Mouse (Mus musculus): ENCODE results near the gene Tle1. TPM values are rescaled to one million over a fixed set of nuclear protein-coding genes. Genes with fewer than 3 reads are reported as not detected.

Tle1 gene
- total and polyA plus RNA-seq, 3 experiments = 8.2 to 9.5 (median 8.8) TPM

DNA sequence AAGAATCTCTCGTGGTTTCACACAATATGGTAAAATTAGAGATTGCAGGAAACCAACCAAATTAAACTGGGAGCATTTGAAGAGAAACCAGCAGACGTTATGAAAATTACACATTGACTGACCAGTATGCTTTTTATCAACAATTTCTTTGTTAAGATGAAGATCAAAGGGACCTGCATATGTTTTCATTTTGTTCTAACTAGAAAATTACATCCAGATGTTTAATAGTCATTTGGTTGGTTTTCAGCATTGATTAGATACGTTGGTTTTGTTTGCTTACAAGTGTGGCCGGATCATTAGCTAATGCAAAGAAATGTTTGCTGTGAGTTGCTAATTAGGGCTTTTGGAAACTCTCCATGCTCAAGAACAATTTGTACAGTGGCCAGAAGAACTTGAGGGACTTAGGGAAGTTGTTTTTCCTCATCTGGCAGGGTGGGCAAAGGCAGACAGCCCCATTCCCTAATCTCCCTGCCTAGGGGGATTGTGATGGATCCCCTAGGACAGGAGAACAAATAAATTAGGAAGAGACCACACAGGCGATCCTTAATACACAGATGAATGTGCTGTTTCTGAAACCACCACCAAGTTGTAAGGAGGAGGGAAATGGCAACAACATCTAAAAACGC, 3.8 kb upstream of the Tle1 start:
- TF ChIP-seq EP300 (IDR thresholded peaks at IDR 0.05; ENCODE audit: insufficient read depth, low read depth, low read length) = no peak
- TF ChIP-seq POLR2A (IDR thresholded peaks at IDR 0.05; ENCODE audit: insufficient read depth, low read depth, low read length) = no peak
- TF ChIP-seq CTCF (IDR thresholded peaks at IDR 0.05) = no peak
- no peaks in the 10 kb centered on the region for H3K79me2 ChIP-seq (replicated peaks; ENCODE audit: control insufficient read depth, insufficient read depth, low read length)
- intact Hi-C loops (cut with DNase I) = loop anchor here (10.0 kb wide), 1 partner anchor 1670 kb away; the partner anchor contains the start of gene Megf9
- no peak for DNase-seq
- H3K9ac ChIP-seq (ENCODE audit: low read depth, low read length) = no peak overlapping the region
- WGBS = 54% methylated on average over 6 of the region's 6 CpGs
- H3K36me3 ChIP-seq (ENCODE audit: control insufficient read depth, insufficient read depth, low read length) = no peaks in the 10 kb centered on the region
- no peaks in the 10 kb centered on the region for H3K4me1 ChIP-seq (ENCODE audit: control insufficient read depth, insufficient read depth, low read length)
- H3K27me3 ChIP-seq (ENCODE audit: control insufficient read depth, insufficient read depth, low read length) = no peaks in the 10 kb centered on the region
- no peak overlapping the region for H3K4me3 ChIP-seq
- H3K27ac ChIP-seq = no peak overlapping the region

DNA sequence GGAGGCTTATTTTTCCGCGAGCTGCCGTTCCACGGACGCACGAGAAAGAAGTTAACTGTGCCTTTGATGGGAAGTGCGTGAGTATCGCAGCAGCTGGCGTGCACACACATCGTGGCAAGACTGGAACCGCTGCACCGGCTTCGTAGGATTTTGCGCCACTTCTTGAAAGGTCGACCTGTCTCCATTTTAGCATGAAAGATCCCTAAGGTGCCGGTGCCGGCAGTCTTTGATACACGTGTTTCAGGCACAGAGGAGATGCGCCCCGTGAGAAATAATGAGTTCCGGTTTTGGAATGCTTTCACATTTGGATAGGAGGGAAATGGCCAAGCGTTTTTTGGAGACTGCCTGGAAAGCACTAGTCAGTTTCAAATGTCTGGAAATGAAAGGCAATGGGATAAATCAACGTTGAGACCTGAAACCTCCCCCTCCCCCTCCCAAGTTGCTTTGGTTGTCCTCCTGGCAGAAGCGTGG, 837 bp upstream of the Tle1 start:
- intact Hi-C loops (cut with DNase I) = loop anchor here (10.0 kb wide), 1 partner anchor 1667 kb away; the partner anchor contains the start of gene Megf9
- TF ChIP-seq CTCF (IDR thresholded peaks at IDR 0.05) (no peak), POLR2A (IDR thresholded peaks at IDR 0.05; ENCODE audit: insufficient read depth, low read depth, low read length) (no peak), EP300 (IDR thresholded peaks at IDR 0.05; ENCODE audit: insufficient read depth, low read depth, low read length) (no peak)

DNA sequence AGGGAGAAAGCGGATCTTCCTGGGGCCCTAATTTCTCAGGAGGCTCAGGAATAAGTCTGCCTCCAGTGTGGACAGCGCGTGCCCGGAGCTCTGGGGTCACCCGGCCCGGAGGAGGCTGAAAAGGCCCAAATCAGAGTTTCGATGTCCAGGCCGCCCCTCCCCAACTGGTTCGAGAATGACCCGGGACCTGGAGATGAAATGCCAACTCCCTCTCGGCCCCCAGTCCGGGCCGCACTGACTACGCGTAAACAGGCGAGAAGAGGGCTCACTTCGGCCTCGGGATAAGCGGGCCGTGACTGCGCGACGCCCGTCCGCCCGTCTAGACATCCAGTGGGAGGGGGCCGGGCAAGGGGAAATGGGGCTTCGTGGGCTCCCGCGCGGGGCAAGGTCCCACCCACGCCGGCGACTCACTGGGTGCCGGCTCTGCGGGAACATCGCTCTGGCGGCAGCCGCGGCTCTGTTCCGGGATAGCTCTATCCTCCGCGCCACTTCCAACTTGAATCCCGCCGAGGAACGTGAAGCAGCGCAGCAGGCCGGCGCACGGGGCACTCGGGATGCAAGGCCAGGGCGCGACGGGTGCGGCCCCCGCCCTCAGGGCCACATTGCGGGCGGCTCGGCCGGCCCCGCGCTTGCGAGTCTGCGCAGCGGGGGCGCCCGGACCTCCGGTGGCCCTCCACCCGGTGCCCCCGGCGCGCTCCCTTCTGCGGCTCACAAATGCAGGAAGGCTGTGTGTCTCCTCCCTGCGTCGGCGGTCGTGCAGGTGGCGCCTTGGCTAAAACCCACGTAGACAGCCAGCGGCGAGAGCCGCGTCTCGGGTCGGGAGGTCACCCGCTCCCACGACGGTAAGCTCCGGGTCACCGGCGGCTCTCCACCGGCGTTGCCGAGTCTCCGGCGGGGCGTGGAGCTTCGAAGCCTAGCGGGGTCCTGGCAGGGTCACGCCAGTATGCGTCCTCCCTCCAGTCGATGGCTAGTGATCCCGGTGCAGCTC, 854 bp downstream of the Tle1 start:
- H3K36me3 ChIP-seq (ENCODE audit: control insufficient read depth, insufficient read depth, low read length) = peaks cover 17% of the 10 kb centered on the region
- peak overlapping the region; percentile 89 for H3K4me3 ChIP-seq
- no peaks in the 10 kb centered on the region for H3K79me2 ChIP-seq (replicated peaks; ENCODE audit: control insufficient read depth, insufficient read depth, low read length)
- WGBS = under 1% methylated on average over 102 of the region's 103 CpGs
- H3K9ac ChIP-seq (ENCODE audit: low read depth, low read length) = peak overlapping the region; percentile 57
- no peaks in the 10 kb centered on the region for H3K27me3 ChIP-seq (ENCODE audit: control insufficient read depth, insufficient read depth, low read length)
- intact Hi-C loops (cut with DNase I) = loop anchor here (5.0 to 10.0 kb wide), 3 partner anchors 135 to 1665 kb away; partner anchors contain the start of gene Megf9
- TF ChIP-seq POLR2A (IDR thresholded peaks at IDR 0.05; ENCODE audit: insufficient read depth, low read depth, low read length) = no peak
- no peak for TF ChIP-seq EP300 (IDR thresholded peaks at IDR 0.05; ENCODE audit: insufficient read depth, low read depth, low read length)
- no peak for TF ChIP-seq CTCF (IDR thresholded peaks at IDR 0.05)
- peak; percentile 67 to 72 for DNase-seq
- H3K27ac ChIP-seq = peak overlapping the region; percentile 90
- peaks cover 1% of the 10 kb centered on the region for H3K4me1 ChIP-seq (ENCODE audit: control insufficient read depth, insufficient read depth, low read length)

More for the DNA sequence above, 837 bp upstream of the Tle1 start:
- Histone ChIP-seq H3K4me1 (ENCODE audit: control insufficient read depth, insufficient read depth, low read length) (peaks cover 1% of the 10 kb centered on the region; the same call in 1 of the 2 replicates), H3K36me3 (ENCODE audit: control insufficient read depth, insufficient read depth, low read length) (peaks cover 7% of the 10 kb centered on the region), H3K4me3 (peak overlapping the region; percentile 89), H3K27me3 (ENCODE audit: control insufficient read depth, insufficient read depth, low read length) (no peaks in the 10 kb centered on the region), H3K27ac (peak overlapping the region; percentile 68), H3K79me2 (replicated peaks; ENCODE audit: control insufficient read depth, insufficient read depth, low read length) (no peaks in the 10 kb centered on the region), H3K9ac (ENCODE audit: low read depth, low read length) (peak overlapping the region; percentile 29)
- DNase-seq = peak in 1 of 2 experiments; percentile 63
- WGBS = under 1% methylated on average over 24 of the region's 24 CpGs

DNA sequence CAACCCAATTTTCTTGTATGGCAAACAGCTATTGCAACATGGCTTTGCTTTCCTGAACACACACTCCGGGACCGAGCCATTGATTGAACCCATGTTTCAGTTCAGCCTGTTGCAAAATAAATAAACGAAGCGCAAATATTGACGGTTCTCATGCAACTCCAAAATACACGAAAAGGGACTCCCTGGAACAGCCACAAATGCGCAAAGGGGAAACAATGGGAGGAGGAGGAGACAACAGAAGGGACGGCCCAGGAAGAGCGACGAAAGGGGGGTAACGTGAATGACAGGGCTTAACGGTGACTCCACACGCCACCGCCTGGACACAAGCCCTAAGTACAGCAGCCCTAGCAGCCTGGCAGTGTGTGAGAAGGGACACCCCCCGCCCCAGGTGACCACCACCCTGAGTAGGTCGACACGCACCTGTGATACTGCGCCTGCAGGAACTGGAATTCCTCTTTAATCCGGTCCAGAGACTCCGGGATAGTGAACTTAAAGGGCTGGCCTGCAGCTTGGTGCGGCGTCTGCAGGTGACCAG, 1.8 kb downstream of the Tle1 start:
- H3K4me1 ChIP-seq (ENCODE audit: control insufficient read depth, insufficient read depth, low read length) = peaks cover 1% of the 10 kb centered on the region
- no peaks in the 10 kb centered on the region for H3K27me3 ChIP-seq (ENCODE audit: control insufficient read depth, insufficient read depth, low read length)
- peak; percentile 82 to 85 for DNase-seq

DNA sequence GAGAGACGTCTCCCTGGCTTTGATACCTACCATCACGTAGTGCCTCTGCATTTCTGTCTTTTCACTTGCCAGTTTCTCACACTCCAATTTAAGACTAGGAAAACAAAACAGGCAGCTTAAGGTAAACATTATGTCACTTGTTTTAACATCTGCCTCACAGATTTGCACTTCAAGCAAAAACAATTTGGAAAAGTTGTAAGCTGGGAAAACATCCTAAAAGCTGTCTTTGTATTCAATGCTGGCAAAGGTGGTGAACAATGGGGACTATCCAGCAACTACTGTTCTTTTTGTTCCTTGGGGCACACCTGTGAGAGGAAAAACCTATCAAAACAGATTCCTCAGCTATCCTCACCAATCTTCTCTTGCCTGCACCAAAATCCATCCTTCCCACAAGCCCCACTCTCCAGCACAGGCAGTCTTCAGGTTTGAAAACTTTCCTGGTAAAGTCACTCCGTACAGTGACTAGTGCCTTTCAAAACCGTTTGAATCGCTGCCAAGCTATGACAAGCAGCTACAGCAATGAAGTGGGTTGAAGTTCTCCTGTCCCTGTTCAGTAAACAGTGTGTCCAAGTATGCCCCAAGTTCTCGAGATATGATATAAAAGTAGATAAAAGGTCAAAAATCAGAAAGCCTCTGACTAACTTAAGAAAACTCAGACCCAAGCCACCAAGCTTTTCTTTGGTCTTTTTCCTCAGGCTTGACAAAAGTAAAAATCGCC, 2.7 kb downstream of the Tle1 start:
- DNase-seq = peak; percentile 17 to 27
- Histone ChIP-seq H3K79me2 (replicated peaks; ENCODE audit: control insufficient read depth, insufficient read depth, low read length) (no peaks in the 10 kb centered on the region; the same call in 1 of the 2 replicates), H3K4me1 (ENCODE audit: control insufficient read depth, insufficient read depth, low read length) (peaks cover 2% of the 10 kb centered on the region), H3K9ac (ENCODE audit: low read depth, low read length) (no peak overlapping the region), H3K27ac (no peak overlapping the region), H3K4me3 (peak overlapping the region; percentile 89), H3K36me3 (ENCODE audit: control insufficient read depth, insufficient read depth, low read length) (peaks cover 23% of the 10 kb centered on the region), H3K27me3 (ENCODE audit: control insufficient read depth, insufficient read depth, low read length) (no peaks in the 10 kb centered on the region)
- 30% methylated on average over 7 of the region's 7 CpGs for WGBS
- intact Hi-C loops (cut with DNase I) = loop anchor here (5.0 to 10.0 kb wide), 2 partner anchors 133 to 156 kb away; no protein-coding TSS in a partner anchor
- TF ChIP-seq POLR2A (IDR thresholded peaks at IDR 0.05; ENCODE audit: insufficient read depth, low read depth, low read length) (no peak), CTCF (IDR thresholded peaks at IDR 0.05) (no peak), EP300 (IDR thresholded peaks at IDR 0.05; ENCODE audit: insufficient read depth, low read depth, low read length) (no peak)

More for the DNA sequence above, 1.8 kb downstream of the Tle1 start:
- Histone ChIP-seq H3K27ac (peak overlapping the region; percentile 90), H3K36me3 (ENCODE audit: control insufficient read depth, insufficient read depth, low read length) (peaks cover 21% of the 10 kb centered on the region), H3K79me2 (replicated peaks; ENCODE audit: control insufficient read depth, insufficient read depth, low read length) (no peaks in the 10 kb centered on the region; the same call in 1 of the 2 replicates), H3K9ac (ENCODE audit: low read depth, low read length) (peak overlapping the region; percentile 51), H3K4me3 (peak overlapping the region; percentile 89)
- 3% methylated on average over 22 of the region's 22 CpGs for WGBS
- intact Hi-C loops (cut with DNase I) = loop anchor here (5.0 to 10.0 kb wide), 2 partner anchors 134 to 157 kb away; no protein-coding TSS in a partner anchor
- TF ChIP-seq CTCF (IDR thresholded peaks at IDR 0.05) (peak; percentile 88), POLR2A (IDR thresholded peaks at IDR 0.05; ENCODE audit: insufficient read depth, low read depth, low read length) (peak; percentile 55; the same call in 1 of the 2 replicates), EP300 (IDR thresholded peaks at IDR 0.05; ENCODE audit: insufficient read depth, low read depth, low read length) (peak; percentile 65)

Measured in heart, adult 2 months (tissue).